Mouse (Mus musculus): ENCODE measurements around the gene Nr1h4.

Gene Nr1h4

DNA sequence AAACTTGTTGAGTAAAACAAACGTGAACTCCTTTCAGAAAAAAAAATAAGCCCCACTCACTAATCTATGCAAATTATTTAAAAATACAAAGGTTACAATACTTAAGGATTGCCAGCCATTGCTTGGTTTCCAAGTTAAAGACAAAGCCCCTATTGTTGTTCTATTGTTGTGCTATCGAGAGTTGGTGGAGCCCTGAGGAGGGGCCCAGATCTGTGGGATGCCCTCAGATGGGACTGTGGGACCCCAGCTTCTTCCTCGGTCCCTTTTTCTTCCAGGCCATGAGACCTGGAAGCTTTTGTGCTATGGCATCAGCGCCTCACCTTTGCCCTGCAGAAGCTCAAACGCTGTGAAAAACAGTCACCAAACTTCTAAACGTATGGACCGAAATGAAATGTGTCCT, 51.7 kb downstream of the Nr1h4 start:
- no peak for DNase-seq (ENCODE audit: low spot score)

DNA sequence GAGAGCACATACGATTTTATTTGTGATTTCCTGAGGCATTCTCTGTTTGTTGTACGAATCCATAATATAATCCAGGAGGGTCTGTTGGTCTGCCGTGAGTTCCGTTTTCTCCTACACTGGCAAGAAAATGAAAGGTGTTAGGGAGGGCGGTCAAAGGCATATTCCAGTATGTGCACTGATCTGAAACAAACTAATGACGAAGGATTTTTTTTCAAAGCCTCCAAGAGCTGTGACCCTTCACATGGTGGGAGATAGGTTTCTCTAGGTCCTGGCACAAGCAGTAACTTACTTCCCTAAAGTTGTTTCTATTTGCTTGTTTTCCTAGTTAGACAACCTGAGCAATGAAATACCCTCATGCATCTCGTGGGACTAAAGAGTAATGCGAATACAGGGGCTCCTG, 54.6 kb downstream of the Nr1h4 start:
- DNase-seq (ENCODE audit: low spot score), result no peak

DNA sequence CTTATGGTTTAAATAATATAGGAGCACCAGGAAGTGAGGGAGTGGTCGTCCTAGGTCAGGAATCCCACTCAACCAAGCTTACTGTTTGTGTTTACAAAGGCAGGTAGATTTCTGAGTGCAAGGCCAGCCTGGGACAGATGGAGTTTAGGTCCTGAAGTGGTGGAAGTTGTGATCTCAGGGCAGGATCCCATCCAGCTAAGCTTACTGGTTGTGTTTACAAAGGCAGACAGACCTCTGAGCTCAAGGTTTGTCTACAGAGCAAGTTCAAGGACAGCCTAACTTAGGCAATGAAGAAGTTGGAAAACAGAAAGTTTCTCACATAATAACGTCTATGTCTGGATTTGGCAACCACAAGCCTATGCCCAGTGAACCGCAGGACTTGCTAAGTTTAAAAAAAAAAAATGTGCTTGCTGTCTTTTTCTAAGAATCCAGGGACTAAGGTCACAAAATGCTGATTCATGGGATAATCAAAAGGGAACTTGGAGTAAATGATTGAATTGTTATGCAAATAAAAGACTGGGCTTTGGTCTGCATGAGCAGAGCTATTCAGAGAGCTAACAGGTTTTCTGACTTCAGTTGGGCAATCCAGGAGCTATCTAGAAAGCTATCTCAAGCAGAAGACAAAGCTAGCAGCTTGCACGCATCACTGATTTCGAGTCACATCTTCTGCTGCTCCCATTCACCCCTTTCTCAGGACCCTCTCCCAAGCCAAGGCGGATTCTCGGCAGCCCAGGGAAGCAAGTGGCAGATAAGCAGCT, 62.6 kb downstream of the Nr1h4 start:
- DNase-seq (ENCODE audit: low spot score), result no peak

DNA sequence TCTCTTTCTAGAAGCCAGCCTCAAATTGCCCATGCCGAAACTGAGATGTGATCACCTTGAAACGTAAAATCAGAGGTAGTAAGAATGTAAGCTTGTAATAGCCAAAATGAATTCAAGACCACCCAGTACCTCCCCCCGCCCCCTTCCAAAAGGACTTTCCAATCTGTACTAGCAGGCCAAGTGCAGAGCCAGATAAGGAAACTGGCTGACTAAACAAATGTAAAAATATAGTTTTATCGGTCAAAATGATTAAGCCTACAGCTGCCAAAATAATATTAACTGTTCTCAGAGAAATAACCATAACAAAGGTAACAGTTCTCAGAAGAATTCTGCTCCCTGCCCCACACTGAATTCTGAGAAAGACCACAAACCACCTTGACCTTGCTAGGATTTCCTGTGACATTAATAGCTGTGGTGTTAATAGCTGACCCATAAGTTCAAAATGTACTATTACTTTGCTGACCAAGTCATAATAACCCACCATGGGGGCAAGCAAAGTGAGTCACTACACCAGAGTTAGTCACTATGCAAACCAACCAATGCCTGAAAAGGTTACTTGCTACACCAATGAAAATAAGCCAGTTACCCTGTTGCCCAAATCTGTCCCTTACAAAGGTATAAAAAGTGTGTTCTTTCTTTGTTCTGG, 68.5 kb downstream of the Nr1h4 start:
- DNase-seq (ENCODE audit: low spot score), result no peak

DNA sequence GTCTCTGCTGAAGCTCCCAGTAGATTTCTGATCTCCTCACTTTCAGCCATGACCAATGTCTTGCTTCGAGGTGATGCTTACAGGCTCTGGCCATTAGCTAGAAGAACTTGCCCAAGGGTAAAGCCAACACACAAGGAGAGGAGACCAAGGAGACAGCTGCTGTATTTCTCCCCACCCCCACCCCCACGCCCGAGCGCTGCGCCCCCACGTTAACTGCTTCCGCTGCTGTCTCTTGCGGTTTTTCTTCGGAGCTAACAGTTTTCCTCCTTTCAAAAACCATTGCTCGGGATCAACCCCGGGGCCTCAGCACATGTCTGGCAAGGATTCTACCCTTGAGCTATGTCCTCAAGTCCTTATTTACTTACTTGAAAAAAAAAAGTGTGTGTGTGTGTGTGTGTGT, 70.5 kb downstream of the Nr1h4 start:
- DNase-seq (ENCODE audit: low spot score), result no peak

DNA sequence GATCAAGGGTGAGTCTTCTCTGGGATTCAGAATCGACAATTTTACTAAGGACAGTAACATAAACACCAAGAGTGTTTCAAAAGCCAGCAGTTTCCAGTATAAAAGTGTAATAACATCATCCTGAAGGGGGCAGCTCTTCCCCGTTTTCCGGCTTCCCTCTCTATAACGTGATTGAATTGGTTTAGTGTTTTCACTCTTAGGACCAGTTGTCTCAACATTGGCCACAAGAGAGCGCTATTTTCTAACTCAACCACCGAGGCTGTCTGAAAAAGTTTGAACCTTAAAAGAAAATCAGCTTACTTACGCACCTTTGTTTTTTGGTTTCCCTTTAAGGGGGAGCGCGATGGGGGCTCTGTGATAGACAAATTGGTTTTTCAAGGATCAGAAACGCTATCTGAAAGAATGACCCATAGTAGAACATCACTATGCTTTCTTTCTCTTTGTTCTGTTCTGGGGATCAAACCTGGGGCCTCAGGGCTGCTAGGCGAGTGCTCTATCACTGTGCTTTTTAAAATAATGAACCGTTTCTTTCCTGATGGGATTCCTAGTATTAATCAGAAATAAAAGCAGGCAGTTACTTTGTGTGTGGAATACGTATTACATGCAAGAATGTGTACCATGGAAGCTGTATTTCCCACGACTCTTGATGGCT, 71.4 kb downstream of the Nr1h4 start:
- DNase-seq (ENCODE audit: low spot score), result peak; percentile 44

DNA sequence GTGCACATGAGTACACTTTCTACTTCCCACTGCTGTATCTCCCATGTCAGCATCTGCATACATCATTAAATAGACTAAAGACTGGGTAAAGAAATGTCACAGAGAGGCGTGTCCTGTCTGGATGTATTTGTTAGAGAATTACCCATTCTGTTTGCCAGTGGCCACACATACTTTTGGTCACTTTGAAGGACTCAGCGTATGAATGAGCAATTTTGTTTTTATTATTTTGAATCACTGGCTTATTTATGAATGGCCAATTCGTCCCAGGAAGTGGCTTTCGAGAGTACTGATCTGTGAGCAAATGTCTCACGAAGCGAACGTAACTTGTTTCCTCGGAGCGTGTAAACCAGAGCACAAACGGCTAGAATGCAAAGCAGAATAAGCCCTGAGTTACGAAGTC, 72.4 kb downstream of the Nr1h4 start:
- no peak for DNase-seq (ENCODE audit: low spot score)

DNA sequence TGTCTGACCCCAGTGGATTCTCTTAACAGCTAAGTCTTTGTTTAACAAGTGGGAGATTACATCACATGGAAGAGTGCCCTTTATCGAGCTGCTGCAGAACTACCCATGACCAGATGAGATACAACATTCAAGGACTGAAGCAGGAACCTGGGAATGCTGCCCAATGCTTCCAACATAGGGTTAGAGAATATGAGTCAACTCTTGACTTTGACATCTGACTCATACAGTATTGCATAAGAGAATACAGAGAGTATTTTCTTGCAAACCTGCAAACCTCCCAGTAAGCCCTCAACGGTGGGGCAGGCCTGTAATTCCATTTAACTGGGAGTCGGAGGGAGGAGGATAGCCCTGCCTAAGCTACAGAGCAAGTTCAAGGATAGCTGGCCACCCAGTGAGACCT, 74.6 kb downstream of the Nr1h4 start:
- no peak for DNase-seq (ENCODE audit: low spot score)

DNA sequence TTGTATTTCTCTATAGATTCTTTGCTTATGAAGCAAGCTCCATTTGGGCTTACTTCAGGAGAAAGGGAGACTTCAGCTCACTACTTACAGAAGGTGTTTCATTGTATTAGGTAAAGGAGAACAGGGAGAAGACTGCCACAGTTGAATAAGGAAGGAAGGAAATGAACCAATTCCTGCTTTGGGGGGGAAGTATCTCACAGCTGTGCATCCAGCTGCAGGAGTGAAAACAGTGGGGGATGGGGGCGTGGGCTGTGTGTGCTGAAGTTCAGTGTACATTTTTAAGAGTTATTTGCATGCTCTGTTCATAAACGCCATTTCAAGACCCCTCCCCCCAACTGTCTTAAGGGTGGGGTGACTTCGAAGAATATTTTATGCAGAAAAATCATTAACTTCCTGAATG, 79.6 kb downstream of the Nr1h4 start:
- DNase-seq (ENCODE audit: low spot score), result no peak

DNA sequence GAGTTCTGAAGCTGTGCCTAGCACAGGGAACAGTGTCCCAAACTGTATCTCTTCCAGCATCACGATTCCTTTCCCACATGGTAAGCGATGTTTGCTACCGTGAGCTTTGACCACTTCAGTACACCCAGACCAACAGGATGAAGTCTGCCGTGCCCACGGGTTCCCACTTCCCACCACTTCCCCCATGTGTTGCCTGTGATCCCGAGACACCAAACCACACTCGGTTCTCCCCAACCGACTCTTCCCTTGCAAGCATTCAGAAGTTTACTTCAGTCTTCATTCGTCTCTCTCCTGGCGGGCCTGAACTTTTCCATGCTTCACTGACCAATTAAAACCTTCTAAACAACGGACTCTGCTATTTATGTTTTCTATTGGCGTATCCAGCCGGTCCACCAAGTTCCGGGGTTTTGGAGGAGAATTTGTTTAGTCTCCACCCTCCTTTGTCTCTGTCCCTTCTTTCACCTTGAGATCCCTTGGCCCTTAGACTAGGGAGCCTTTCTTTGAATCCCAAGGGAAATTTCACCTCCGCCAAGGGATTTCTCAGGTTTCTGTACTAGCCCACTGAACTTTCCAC, 80.2 kb downstream of the Nr1h4 start:
- no peak for DNase-seq (ENCODE audit: low spot score)

DNA sequence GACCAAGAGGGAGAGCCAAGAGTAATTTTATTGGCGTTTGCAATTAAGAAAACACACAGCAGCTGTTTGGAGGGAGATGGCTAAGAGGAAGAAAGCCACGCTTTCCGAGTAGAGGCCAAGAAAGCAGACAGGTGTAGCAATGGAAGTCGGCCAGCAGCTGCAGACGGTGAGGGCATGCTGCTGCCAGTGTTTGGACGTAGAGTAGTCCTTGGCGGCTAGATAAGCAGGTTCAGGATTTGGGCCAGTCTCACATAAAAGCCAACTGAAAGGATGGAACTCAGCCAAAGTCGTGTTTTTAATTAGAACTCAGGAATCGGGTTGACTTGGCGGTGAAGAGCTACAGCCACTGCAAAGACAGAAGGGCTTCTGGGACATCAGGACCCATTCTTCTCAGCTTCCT, 83.0 kb downstream of the Nr1h4 start:
- no peak for DNase-seq (ENCODE audit: low spot score)

DNA sequence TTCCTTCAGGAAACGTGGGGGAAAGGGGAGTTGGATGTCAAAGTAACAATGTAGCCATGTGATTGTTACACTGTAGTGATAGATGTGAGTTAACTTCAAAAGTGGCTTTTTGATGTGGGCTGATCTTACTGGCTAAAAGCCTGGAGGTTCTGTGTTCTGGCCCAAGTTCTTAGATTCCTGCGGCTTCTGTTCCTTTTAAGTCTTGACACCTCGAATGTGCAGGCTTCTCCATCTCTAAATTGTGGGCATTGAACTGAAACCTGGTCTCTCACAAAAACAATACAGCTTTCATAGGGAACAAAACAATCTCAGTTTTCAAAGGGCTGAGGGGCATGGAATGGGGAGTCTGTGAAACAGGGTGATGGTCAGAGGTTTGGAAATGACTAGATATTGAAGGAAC, 89.0 kb downstream of the Nr1h4 start:
- DNase-seq (ENCODE audit: low spot score), result no peak

DNA sequence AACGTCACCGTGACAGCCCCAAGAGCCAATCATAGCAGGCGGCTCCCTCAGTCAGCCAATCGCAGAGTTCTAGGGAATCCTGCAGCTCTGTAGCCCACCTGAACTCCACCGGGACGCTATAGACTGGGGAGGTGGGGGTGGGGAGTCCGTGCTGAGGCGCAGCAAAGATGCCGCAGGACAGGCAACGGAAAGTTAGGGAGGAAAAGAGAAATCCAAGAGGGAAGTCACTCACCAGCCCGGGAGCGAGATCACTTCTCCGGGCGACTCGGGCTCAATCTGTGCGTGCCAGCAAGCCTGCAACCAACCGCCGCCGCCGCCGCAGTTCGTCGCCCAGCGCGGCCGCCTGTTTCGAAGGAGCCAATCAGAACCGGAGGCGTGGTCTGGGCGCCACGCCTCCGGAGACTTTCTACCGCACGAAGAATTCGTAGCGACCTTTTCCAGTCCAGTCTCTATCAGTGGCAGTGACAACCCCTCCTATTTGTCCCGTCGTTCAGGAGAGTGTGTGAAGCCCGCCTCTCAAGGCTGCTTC, 89.7 kb downstream of the Nr1h4 start, which contains the start of gene Gas2l3:
Gene Gas2l3, minus strand, starts transcription at position 345 of the 529 bp plus-strand sequence.
- DNase-seq (ENCODE audit: low spot score), result peak; percentile 49

DNA sequence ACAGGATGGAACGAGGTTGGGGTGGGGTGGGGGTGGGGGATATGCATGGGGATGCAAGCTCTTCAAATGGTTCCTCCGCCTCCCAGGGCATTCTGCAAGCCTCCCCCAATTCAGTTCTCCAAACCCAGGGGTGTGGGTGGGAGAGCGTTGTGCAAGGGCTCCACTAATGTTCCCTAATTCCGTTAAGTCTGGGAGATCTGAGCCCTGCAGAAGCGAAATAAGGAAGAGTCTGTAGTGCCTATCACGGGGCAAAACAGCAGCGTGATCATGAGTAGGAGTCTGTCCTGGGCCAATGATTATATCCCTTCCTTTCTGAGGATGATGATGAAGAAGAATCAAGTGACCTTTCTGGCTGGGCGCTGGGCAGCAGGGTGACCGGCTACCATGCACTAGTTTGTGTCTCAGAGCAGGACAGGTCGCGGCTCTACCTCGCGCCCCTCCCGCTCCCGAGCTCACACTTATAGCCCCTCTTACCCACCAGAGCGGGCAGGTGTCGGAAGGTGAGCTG, 90.2 kb downstream of the Nr1h4 start:
- DNase-seq (ENCODE audit: low spot score), result no peak

DNA sequence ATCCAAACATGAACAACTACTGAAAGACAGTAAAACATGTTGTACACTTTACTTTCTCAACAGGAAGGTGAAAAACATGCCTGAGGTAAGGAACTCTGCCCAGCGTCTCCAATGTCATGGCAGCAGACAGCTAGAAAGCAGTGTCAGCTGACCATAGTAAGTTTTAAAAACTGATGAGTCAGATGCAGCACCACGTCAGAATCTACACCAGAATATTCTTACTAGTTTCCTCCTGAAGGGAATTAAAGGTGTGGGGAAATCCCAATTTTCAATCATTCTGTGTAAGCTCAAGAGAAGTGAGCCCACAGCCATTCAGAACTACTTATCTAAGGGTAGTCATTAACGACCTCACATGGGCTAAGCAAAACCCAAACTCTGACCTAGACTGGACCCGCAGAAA, 90.7 kb downstream of the Nr1h4 start:
- no peak for DNase-seq (ENCODE audit: low spot score)

DNA sequence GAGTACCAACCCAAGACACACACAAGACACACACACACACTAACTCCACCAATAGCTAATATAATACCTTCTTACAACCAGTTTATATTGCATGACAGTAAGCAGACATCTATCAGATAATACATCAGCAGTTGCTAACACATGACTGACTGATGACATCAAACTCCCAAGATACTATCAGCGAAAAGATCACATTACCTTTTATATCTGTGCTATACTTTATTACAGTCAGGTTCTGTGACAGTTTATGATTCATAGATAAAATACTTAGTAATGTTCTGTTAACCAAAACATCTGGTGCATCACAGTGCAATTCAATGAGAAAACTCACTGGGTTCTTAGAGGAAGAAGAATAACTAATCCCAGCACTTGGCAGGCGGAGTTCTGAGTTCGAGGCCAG, 91.4 kb downstream of the Nr1h4 start:
- no peak for DNase-seq (ENCODE audit: low spot score)

DNA sequence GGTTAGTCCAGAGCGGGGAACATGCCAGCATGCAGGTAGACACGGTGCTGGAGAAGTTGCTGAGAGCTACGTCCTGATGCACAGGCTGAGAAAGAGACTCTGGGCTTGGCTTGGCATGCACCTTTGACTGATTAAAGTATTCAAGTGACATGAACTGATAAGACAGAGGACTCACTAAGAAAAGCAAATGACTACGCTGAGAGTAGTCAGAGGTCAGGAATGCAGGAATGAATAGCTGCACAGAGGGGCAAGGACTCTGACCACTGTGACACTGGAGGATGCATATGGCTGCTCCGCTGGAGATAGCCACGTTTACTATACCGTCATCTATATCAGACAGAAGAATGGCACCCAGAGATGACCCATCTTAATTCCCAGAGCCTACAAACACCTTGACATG, 94.0 kb downstream of the Nr1h4 start:
- DNase-seq (ENCODE audit: low spot score), result no peak

DNA sequence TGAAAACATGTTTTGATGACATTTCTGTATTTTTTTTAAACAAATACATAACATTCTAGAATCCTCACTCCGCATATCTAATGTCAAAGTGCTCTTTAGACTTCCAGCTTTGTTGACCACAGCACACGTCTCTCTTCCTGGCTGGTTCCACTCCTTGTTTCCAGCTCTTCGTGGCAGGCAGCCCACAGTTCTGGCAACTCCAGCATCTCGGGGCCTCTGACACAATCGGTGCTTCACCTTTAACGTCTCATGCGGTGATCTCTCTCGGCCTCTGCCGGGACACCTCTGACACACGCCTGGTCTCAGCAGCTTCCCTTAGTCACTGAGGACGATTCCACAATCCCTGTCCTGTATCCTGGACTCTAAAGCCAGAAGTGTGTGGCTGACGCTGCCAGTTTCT, 95.4 kb downstream of the Nr1h4 start:
- no peak for DNase-seq (ENCODE audit: low spot score)

DNA sequence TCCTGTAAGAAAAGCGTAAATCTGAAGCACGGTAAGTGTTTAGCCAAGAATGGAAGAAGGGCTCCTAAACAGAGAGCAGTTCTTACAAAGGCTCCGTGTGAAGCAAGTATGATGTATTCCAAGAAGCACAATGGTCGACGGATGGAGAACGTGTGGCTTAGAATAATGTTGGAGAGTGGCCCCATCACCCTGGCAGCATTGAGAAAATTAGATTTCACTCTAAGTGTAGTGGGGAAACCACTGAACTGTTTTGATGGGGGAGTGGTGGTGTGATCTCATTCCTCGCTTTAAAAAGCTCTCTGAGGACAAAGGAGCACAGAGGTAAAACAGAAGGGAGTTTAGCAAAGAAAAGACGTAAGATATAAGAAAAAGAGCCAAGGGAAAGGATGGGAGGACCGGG, 95.9 kb downstream of the Nr1h4 start:
- DNase-seq (ENCODE audit: low spot score), result no peak

DNA sequence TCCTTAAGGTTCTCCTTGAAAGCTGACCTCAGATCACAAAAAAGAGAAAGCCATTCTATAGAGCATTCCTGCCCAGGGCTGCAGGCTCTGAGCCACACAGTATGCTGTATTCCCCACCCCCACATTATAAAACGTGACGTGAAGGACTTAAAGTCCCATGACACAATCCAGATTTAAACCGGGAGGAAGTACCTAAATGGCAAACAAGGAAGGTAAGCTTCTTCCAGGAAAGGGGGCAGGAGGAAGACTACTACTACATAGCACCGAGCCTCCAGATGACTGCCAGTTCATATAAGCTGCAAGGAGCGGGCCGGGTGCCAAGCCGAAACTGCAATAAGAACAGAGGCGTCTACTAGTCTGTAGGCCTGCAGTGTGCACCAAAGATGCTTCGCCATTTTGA, 97.5 kb downstream of the Nr1h4 start:
- no peak for DNase-seq (ENCODE audit: low spot score)

DNA sequence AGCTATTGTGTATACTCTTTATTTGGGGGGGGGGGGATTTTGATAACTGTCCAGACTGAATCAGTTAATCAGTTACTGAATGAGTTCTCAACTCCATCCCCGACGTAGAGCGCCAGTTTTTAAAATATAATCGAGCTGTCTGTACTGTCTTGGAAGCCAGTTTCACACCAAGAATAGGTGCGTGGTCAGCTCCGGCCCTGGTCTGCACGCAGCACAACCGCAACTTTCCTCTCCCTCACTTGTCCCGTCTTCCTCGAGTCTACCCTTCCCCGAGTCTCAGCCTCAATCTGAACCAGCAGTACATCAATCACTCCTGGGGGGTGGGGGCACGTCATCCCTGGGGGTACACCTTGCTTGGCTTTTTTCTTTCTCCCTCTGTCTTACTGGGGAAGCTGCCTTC, 98.0 kb downstream of the Nr1h4 start:
- DNase-seq (ENCODE audit: low spot score), result no peak

DNA sequence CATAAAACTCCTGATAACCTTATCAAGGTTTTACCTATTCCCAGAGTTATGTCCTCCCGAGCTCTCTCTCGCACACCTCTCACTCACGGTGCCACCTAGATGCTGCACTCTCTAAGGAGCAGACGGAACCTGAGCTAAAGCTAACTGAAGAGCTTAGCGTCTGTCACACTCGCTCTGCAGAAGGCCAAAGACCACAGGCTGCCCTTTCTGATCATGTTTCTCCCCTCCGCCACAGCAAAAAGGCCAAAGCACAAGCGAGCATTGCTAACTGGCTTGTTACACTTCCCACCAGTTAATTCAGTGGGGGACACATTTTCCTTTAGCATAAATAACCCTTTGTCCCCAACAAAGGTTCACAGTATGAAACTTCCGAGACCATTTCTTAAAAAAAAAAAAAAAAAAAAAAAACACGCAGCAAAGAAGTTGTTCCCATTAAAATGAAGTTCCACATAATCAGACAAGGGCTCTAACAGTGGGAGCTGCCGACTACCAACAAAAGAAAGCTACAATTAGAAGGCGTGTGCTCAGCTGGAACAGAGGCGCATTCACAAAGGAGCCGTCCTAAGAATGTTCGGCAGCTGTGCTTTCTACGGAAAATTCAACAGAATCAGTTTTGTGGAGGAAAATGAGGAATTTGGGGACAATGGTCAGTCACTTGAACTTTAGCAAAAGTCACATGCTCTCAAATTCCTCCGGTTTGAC, 98.7 kb downstream of the Nr1h4 start:
- DNase-seq (ENCODE audit: low spot score), result no peak

All from urinary bladder, postnatal 10 days (tissue).